Mouse (Mus musculus) kidney, postnatal 0 days (tissue): ENCODE results near the gene Ms4a6b. TPM values are rescaled to one million over a fixed set of nuclear protein-coding genes. Genes with fewer than 3 reads are reported as not detected.
"Not testable (repeated sequence)": the region's sequence is repeated elsewhere in the genome, so short reads cannot be mapped to it uniquely, and the experiment has no call there.

Source experiments
- ATAC-seq: fragments of 200-750 bp; cut with Nextera tagmentation; replicated peaks from 2 replicates; pipeline ENCODE4 v1.8.0; 2017; ENCODE audit warnings: low read depth, moderate number of reproducible peaks, moderate TSS enrichment, moderate library complexity; ENCODE audit not compliant: low FRiP score
- DNase-seq: peaks from one replicate; pipeline ENCODE4 v3.0.0-alpha.2; 2016; ENCODE audit warnings: low spot score
- H3K27ac ChIP-seq: fragments of 300-500 bp; sonication (generic); 2 replicates; pipeline ENCODE4 v1.5.1; 2014; ENCODE audit warnings: mild to moderate bottlenecking
- H3K27me3 ChIP-seq: fragments of 300-500 bp; sonication (generic); 2 replicates; pipeline ENCODE4 v1.6.1; 2014; ENCODE audit warnings: low read length, mixed read lengths; ENCODE audit not compliant: insufficient read depth
- H3K36me3 ChIP-seq: fragments of 300-500 bp; sonication (generic); 2 replicates; pipeline ENCODE4 v1.6.1; 2014; ENCODE audit warnings: low read length, mixed read lengths; ENCODE audit not compliant: insufficient read depth
- H3K4me1 ChIP-seq: fragments of 300-500 bp; sonication (generic); replicated peaks from 2 replicates; pipeline ENCODE4 v1.6.1; 2014; ENCODE audit warnings: antibody characterized with exemption, low read length, mixed read lengths; ENCODE audit not compliant: insufficient read depth
- H3K4me2 ChIP-seq: fragments of 300-500 bp; sonication (generic); 2 replicates; pipeline ENCODE4 v1.6.1; 2014; ENCODE audit warnings: mild to moderate bottlenecking, low read length, moderate library complexity, mixed read lengths
- H3K4me3 ChIP-seq: fragments of 300-500 bp; sonication (generic); replicated peaks from 2 replicates; pipeline ENCODE4 v1.5.1; 2014; ENCODE audit warnings: low read depth, low read length
- H3K9ac ChIP-seq: fragments of 300-500 bp; sonication (generic); 2 replicates; pipeline ENCODE4 v1.6.1; 2014; ENCODE audit warnings: low read depth, low read length
- H3K9me3 ChIP-seq: fragments of 300-500 bp; sonication (generic); replicated peaks from 2 replicates; pipeline ENCODE4 v1.6.1; 2016; ENCODE audit warnings: low read length, inconsistent platforms, mixed read lengths
- CTCF ChIP-seq: IDR thresholded peaks from 2 replicates; pipeline ENCODE4 v1.5.1; 2016; ENCODE audit warnings: antibody characterized with exemption, low read depth, mild to moderate bottlenecking, moderate library complexity
- WGBS: fragments of 180-500 bp; shearing (Covaris S2); extraction: QIAGEN DNeasy Blood & Tissue Kit; methylation state at CpG from one replicate; pipeline ENCODE4 v1.1.7; 2014; 5-methylcytosine and 5-hydroxymethylcytosine counted together
- polyA plus RNA-seq: library from polyadenylated mRNA; unstranded; fragments of >200 nt; fragmentation: Nextera tagmentation; extraction: Ambion mirVana; gene quantifications from 2 replicates; pipeline ENCODE4 v1.2.1, GENCODE M21; 2015

The Ms4a6b gene
- polyA plus RNA-seq, 1 experiment from 2014 or later: 5.6 TPM

- no peak overlapping the region for H3K4me3 ChIP-seq
- H3K4me1 ChIP-seq: no peaks in the 10 kb centered on the region
- H3K36me3 ChIP-seq: no peaks in the 10 kb centered on the region
- no peaks in the 10 kb centered on the region for H3K9me3 ChIP-seq
- H3K9ac ChIP-seq: no peak overlapping the region
- no peak overlapping the region for H3K4me2 ChIP-seq
- ATAC-seq (no peak), DNase-seq (no peak)
- TF ChIP-seq CTCF: no peak
- no peaks in the 10 kb centered on the region for H3K27me3 ChIP-seq
- WGBS: 91% methylated on average over 6 of the region's 6 CpGs
- H3K27ac ChIP-seq: no peak overlapping the region
Observed at GRCm38 (mm10) chr19:11496361-11496760, 20.0 kb upstream of the Ms4a6b start.

GRCm38 (mm10) chr19:11497300-11497699 is 19.0 kb upstream of the Ms4a6b start:
- not testable (repeated sequence) for DNase-seq, H3K9me3 ChIP-seq, H3K27ac ChIP-seq, H3K4me2 ChIP-seq, H3K27me3 ChIP-seq, H3K9ac ChIP-seq, H3K4me1 ChIP-seq, ATAC-seq, H3K4me3 ChIP-seq, H3K36me3 ChIP-seq
- WGBS: 76% methylated on average over 1 of the region's 1 CpGs

- H3K4me3 ChIP-seq: no peak overlapping the region
- H3K27me3 ChIP-seq: no peaks in the 10 kb centered on the region
- H3K9me3 ChIP-seq: no peaks in the 10 kb centered on the region
- no peak overlapping the region for H3K4me2 ChIP-seq
- no peak for DNase-seq
- no peak for TF ChIP-seq CTCF
- WGBS: 91% methylated on average over 1 of the region's 1 CpGs
- ATAC-seq: no peak
- H3K36me3 ChIP-seq: no peaks in the 10 kb centered on the region
- no peaks in the 10 kb centered on the region for H3K4me1 ChIP-seq
- H3K9ac ChIP-seq: no peak overlapping the region
- H3K27ac ChIP-seq: no peak overlapping the region
Observed at GRCm38 (mm10) chr19:11500796-11501195, 15.5 kb upstream of the Ms4a6b start.

GRCm38 (mm10) chr19:11501326-11501725 is 15.0 kb upstream of the Ms4a6b start:
- WGBS: 81% methylated on average over 4 of the region's 4 CpGs

GRCm38 (mm10) chr19:11504857-11505256 is 11.5 kb upstream of the Ms4a6b start:
- no peak for ATAC-seq
- H3K27ac ChIP-seq: no peak overlapping the region
- H3K9ac ChIP-seq: no peak overlapping the region
- H3K36me3 ChIP-seq: no peaks in the 10 kb centered on the region
- no peak overlapping the region for H3K4me2 ChIP-seq
- no peak for DNase-seq
- H3K4me1 ChIP-seq: no peaks in the 10 kb centered on the region
- no peaks in the 10 kb centered on the region for H3K27me3 ChIP-seq
- H3K9me3 ChIP-seq: no peaks in the 10 kb centered on the region
- H3K4me3 ChIP-seq: no peak overlapping the region
- no peak for TF ChIP-seq CTCF
- WGBS: 77% methylated on average over 1 of the region's 1 CpGs

More at GRCm38 (mm10) chr19:11501326-11501725, 15.0 kb upstream of the Ms4a6b start:
- TF ChIP-seq CTCF: no peak
- ATAC-seq: no peak
- Histone ChIP-seq H3K36me3 (no peaks in the 10 kb centered on the region), H3K4me1 (no peaks in the 10 kb centered on the region), H3K4me2 (no peak overlapping the region), H3K9ac (no peak overlapping the region), H3K27me3 (no peaks in the 10 kb centered on the region), H3K4me3 (no peak overlapping the region), H3K9me3 (no peaks in the 10 kb centered on the region), H3K27ac (no peak overlapping the region)
- DNase-seq: no peak

- DNase-seq (no peak), ATAC-seq (no peak)
- no peaks in the 10 kb centered on the region for H3K4me1 ChIP-seq
- H3K4me2 ChIP-seq: no peak overlapping the region
- H3K27ac ChIP-seq: no peak overlapping the region
- H3K9me3 ChIP-seq: no peaks in the 10 kb centered on the region
- no peaks in the 10 kb centered on the region for H3K36me3 ChIP-seq
- no peak overlapping the region for H3K4me3 ChIP-seq
- no peaks in the 10 kb centered on the region for H3K27me3 ChIP-seq
- WGBS: 67% methylated on average over 1 of the region's 1 CpGs
- no peak overlapping the region for H3K9ac ChIP-seq
- TF ChIP-seq CTCF: no peak
Observed at GRCm38 (mm10) chr19:11513458-11513857, 2.9 kb upstream of the Ms4a6b start.

- Histone ChIP-seq H3K27ac (no peak overlapping the region), H3K4me3 (no peak overlapping the region), H3K9me3 (no peaks in the 10 kb centered on the region), H3K4me1 (no peaks in the 10 kb centered on the region), H3K36me3 (no peaks in the 10 kb centered on the region), H3K27me3 (no peaks in the 10 kb centered on the region), H3K9ac (no peak overlapping the region), H3K4me2 (no peak overlapping the region)
- 64% methylated on average over 4 of the region's 4 CpGs for WGBS
- no peak for ATAC-seq
- no peak for DNase-seq
- TF ChIP-seq CTCF: no peak
Observed at GRCm38 (mm10) chr19:11516845-11517244, 533 bp downstream of the Ms4a6b start.

- H3K27me3 ChIP-seq, H3K27ac ChIP-seq, H3K9ac ChIP-seq, DNase-seq, H3K4me1 ChIP-seq, H3K4me2 ChIP-seq, ATAC-seq, H3K9me3 ChIP-seq, H3K36me3 ChIP-seq, H3K4me3 ChIP-seq: not testable (repeated sequence)
- 30% methylated on average over 1 of the region's 1 CpGs for WGBS
Observed at GRCm38 (mm10) chr19:11517373-11517772, 1.1 kb downstream of the Ms4a6b start.

- H3K4me1 ChIP-seq, H3K27ac ChIP-seq, ATAC-seq, H3K4me2 ChIP-seq, H3K9ac ChIP-seq, H3K36me3 ChIP-seq, H3K9me3 ChIP-seq, H3K4me3 ChIP-seq, DNase-seq, H3K27me3 ChIP-seq: not testable (repeated sequence)
- 90% methylated on average over 2 of the region's 2 CpGs for WGBS
Observed at GRCm38 (mm10) chr19:11518356-11518755, 2.0 kb downstream of the Ms4a6b start.
